Mouse (Mus musculus): ENCODE measurements around the gene Fbxo33.
A peak's percentile ranks its signal among the peaks of the same experiment; 100 is the strongest.

Fbxo33 gene

DNA sequence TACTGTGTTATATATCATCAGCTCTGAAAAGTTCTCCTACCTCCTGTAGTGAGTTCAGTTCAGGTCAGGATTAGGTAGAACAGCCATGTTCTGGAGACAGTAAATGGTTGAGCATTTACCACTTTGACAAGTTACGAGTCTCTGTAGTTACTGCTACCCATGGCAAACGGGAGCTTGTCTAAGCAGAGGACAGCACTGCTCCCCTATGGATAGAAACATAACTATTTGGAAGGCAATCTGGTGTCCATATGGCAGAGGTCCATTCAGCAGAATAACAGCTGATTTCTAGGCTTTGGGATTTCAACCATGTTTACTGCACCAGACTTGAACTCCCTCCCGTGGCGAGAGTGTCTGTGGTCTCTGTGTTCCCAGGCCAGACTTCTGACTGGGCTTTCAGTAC is 23.6 kb downstream of the Fbxo33 start:
- DNase-seq, result no peak

DNA sequence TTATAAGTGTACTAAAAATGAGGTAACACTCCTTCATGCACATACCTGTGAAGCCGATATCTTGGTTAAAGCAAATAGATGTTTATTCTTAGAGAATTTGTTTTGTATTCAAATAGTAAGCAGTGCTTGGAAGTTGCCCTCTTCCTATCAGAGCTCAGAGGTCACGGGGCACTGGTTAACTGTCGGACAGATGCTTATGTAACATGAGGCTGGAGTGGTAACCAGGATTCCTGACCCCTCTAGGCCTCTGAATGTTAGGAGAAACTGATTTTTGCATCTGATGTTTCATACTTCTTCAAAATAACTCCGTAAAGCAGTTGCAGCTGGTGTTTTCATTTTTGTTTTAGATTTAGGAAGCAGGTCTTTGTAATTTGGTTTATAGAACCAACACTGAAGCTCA is 24.5 kb downstream of the Fbxo33 start:
- peak; percentile 44 to 67 for DNase-seq

DNA sequence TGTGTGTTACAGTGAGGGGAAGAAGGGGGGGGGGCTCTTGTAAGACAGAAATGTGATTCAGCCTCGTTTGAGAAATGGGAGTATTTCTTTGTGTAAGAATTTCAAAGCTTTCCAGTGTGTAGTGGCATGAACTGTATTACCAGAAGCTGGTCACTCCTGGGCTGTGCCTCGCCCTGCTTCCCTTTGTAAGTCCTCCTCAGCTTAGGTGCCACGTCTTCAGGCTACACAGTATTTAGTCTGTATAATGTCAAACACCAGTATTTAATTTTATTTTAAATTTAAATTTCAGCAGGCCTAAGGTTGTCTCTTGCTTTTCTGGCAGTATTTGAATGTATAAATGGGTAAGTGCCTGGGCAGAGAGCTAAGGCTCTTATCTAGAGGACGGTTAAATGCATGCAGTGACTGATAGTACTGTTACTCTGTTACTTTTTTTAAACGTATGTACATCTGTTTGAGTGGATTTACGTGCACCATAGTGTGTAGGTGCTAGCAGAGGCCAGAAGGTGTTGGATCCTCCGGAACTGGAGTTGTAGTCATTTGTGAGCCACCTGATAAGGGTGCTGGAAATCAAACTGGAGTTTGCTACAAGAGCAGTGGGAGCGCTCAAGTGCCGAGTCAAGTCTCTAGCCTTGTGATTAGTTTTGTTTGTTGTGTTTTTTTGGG is 25.1 kb downstream of the Fbxo33 start:
- DNase-seq, result no peak

DNA sequence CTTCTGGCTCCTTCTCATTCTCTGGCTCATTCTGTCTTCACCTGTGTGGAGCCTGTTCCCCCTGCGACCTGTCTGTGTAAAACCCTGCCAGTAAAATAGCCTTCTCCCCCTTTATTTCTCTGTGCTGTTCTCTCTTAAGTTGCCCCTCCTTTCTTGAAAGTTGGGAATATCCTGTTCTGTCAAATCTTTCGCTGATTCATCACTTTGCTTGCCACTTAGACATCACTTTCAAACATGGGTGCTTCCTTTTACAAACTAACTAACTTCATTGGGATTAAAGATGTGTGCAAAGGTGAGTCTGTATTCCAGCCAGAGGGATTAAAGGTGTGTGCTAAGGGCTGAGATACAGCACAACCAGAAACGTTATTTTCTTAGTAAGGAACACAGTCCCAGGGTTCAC is 25.9 kb downstream of the Fbxo33 start:
- no peak for DNase-seq

DNA sequence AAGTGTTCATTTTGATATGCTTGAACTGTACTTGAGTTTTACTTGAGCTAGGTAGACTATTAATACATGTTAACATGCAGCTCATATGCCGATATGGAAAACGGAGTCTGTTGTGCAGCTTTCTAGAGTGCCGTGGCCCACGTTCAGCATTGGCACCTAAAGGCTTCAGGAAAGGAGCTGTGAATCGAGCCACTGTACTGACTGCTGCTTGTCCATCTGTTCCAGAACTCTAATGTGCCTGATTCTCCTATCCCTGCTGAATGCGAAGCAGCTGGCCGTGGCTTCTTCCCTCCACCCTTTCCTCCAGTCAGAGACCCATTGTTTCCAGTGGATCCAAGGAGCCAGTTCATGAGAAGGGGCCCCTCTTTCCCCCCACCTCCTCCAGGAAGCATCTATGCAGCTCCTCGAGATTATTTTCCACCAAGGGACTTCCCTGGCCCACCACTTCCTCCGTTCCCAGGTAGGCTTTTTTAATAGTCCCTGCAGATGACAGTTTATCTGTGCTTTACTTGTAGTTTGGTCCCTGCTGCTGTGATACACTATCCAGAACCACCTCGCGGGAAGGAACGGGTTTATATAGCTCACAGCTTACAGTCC is 31.3 kb downstream of the Fbxo33 start:
- no peak for DNase-seq

DNA sequence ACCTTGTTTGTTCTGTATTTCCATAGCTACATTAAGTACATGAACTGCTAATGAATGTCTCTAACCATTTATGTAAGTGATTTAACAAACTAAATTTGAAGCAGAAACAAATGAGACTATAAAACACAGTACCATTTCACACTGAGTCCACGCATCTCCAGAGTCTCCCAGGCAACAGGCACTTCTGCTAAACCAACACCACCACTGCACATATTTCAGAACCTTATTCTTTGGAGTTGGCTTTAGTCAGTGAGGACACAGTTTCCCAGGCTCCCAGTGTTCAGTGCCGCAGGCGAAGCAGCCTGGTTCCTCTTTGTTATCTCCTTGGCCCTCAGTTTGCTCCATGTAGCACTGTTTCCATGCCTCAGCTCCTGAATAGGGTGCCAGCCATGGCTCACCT is 41.7 kb downstream of the Fbxo33 start:
- no peak for DNase-seq

DNA sequence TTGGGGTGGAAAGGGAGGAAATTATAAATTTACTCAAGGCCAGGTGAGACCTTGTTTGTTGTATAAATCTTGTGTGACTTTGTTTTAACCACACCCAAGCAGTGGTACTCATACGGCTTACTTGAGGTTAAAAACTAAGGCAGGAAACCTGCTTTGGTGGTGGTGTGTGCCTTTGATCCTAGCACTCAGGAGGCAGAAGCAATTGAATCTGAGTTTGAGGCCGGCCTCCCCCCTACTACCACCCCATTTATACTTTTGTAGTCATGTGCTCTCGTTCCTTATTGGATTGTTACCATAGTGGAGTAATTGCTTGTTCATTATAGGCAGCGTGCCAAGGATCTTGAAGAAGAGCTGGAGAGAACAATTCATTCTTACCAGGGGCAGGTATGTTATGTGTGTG is 49.6 kb downstream of the Fbxo33 start:
- DNase-seq, result no peak

DNA sequence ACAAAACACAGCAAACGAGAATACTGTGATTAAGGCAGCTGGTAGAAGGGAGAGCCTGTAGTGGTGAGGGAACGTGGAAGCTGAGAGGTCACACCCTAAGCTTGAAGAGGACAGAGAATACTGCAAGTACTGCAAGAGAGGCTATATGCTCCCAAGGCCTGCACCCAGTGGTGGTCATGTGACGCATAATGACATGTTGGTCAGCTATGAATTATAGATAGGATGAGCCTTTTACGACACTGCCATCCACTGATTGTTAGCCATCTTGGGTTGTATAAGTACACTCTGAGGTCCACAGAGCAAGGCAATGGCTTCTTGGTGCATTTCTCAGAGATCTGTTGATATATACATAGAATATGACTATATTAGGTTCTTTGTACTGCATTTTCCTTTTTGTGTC is 53.0 kb downstream of the Fbxo33 start:
- DNase-seq, result no peak

DNA sequence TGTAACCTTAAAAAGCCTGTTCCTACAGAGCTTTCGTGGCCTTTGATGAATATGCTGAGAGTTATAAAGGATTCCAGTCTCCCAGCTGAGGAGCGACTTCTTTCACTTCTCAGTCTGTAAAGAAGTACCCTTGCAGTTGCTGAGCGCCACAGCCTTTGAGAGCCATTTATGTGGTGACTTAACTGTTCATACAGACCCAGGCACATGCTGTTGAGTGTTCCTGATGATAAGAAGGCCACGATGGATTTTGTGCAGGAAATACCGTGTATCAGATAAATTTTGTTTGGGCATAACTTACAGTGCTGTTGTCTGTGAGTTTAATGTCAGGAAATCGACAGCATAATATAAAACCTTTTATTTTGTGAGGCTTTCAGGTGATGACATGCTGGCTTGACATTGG is 55.0 kb downstream of the Fbxo33 start:
- DNase-seq, result no peak

DNA sequence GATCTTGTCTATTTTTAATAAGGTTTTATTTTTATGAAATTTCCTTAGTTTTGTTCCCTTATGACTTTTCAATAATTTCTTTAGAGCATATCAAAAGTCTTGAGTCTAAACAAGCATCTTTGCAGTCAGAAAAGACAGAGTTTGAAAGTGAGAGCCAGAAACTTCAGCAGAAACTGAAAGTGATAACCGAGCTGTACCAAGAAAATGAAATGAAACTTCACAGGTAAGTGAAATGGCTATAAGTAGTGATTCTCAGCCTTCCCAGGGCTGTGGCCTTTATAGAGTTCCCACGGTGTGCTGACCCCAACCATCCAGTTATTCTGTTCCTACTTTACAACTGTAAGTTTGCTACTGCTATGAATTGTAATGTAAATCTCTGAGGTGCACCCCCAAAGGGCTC is 56.7 kb downstream of the Fbxo33 start:
- no peak for DNase-seq

DNA sequence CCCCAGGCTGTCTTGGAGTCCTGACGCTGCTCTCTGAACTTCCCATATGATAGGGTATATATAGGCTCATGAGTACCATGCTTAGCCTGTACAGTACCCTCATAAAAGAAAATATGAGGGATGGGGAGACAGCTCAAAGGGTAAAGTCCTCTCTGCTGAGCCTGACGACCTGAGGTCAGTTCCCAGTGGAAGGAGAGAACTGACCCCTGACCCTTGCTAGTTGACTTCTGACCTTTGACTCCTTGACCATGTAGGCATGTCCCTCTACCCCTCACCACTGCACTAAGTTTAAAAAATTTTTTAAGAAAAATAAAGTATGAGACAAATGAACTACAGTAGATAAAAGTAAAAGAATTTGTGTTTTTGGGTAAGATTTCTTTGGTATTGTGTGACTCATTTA is 58.4 kb downstream of the Fbxo33 start:
- DNase-seq, result peak; percentile 22 to 33
